Mouse (Mus musculus) mature B cell (primary cell): Measurements from ENCODE around the gene Trim46.

Experiments
- in situ Hi-C: fragments of 300-500 bp; cut with MboI; formaldehyde crosslinking; loops from 2 replicates; pipeline ENCODE4 v1.14.3; 2019

The Trim46 gene

DNA sequence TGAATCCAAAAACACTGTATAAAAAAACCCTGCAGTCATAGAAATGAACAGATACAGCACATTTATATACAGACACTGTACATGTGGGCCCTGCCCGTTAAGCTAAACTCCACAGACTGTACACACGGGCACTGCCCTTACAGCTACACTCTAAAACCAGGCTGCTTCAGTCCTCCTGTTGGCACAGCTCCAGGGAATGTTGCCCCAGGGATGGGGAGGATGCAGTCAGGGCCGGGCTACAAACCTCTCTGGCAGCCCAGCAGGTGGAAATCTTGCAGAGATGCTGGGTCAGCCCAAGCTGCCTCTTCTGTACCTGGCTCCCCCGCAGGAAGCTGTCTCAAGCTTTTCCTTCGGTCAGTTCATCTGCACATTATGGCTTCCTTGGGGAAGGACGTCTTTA is 25.7 kb upstream of the Trim46 start:
- in situ Hi-C loops = no loop called here

DNA sequence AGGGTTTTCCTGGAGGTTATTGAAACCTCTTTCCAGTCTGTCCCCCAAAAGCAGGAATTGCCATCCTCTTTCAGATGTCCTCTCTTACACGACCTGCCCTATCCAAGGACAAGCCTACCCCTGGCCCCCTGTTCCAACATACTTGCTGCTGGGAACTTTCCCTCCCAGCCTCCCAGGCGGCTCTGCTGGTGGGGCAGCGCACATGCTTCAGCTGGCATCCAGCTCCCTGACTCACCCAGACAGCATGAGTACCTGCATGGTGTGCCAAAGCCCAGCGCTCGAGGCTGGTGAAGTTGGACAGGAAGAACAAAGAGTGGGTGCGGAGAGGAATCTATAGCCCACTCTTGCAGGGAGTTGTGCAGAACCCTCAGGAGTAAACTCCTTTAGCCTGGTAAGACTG is 24.8 kb upstream of the Trim46 start:
- in situ Hi-C loops = no loop called here

DNA sequence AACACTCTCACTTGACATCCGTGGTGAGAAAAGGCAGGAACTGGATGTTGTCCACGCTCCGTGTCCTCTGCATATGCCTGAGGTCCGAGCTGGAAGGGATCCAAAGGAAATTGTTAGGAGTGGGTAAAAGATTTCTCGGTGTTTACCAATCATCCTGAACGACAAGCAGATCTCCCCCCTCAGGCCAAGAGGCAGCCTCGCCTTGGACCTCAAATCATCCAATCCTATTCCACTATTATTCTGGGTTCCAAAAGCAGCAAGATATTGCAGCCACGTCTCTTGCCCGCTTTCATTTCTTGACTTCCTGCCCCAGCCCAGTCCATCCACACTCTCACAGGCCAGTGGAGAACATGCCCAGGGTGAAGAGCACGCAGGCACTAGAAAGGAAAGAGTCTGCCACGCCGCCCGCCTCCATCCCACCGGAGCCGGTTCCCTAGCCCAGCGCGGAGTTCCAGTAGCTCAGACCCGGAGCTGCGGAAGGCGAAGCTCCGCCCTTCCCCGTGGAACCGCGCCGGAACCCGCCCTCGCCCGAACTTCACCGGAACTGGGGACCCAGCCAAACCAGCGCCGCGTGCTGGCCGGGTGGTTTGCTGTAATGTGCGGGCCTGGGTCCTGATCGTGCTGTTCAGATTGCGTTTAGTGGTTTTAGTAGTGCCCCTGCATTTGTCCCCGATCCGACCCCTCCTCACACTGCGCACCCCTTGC is 24.1 kb upstream of the Trim46 start, which contains the start of gene Slc50a1:
Gene Slc50a1 (minus strand): TSS at position 520 of the 705 bp plus-strand sequence.
- in situ Hi-C loops = no loop called here

DNA sequence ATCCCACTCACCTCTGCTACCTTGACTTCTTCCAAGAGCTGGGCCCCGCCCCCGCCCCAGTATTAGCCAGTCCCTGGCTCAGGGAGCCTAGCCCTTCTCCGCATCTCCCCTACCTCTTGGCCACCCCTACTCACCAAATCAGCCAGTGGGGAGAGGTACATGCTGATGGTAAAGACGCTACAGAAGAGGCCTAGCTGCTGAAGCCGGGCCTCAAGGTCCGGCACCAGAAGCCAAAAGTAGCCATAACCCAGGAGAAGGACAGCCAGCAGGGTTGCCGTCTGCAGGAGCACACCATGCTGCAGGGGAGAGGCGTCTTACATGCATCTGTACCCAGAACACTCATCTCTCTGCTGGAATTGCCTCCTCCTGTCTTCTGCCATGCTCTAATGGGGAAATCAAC is 22.8 kb upstream of the Trim46 start:
- in situ Hi-C loops = no loop called here

DNA sequence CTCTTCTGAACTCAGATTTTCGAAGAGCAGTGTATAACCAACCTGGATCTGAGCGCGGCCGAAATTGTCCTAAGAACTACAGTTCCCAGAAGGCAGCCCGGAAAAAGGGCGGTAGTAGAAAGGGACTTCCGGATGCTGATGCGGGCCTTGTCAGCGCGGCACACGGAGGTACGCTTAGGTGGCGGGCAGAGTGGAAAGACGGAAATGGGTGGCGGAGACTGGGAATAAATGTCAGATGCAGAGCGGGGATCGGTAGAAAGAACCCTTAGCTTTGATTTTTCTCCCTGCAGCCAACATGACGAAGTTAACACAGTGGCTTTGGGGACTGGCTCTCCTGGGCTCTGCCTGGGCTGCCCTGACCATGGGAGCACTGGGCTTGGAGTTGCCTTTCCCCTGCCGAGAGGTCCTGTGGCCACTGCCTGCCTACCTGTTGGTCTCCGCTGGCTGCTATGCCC is 20.4 kb upstream of the Trim46 start:
- in situ Hi-C loops = no loop called here

DNA sequence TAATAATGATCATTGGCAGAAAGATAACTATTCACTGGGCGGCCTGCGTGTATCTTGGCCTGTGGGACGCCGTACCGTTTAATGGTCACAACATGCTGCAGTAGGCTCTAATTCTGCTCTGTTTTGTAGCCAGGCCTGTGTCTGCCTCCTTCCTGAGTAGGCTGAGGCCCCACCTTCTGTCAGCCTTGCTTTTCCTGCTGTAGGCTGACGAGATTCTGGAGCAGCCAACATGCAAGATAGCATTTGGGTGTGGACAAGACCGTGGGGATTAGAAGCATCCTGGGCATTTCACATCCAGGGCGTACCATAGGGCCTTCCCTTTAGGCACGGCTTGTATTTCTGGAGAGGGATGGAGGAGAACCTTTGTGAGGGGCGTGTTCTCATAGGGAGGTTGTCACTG is 16.3 kb upstream of the Trim46 start:
- in situ Hi-C loops = no loop called here

DNA sequence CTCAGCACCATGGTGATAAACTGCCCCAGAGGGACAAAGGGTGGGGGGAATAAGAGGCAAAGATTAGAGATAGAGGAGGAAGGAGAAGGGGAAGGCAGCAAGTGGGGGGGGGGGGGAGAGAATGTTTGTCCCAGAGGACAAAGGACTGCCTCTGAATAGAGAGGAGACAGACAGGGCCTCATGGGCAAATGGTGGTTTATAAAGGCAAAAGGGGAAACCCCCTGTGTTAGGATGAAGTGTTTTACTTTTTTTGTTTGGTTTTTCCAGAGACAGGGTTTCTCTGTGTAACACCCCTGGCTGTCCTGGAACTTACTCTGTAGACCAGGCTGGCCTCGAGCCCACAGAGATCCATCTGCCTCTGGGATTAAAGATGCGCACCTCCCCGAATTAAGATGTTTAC is 14.1 kb upstream of the Trim46 start:
- in situ Hi-C loops = no loop called here

DNA sequence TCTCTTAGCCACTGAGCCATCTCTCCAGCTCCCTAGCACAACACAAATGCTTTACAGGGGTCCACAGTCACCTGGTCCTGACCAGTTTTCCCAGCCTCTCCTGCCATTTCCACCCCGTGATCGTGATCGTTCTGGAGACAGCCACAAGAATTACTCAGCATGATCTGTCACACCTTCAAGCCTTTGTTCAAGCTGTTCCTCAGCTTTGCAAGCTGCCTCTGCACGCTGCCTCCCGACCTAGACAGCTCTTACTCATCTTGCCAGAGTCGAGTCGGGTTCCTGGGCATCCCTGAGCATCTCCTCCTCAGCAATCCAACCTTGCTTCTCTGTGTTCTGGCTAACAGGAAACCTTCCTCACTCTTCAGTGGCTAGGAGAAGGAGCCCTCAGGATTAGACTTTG is 13.0 kb upstream of the Trim46 start, which contains the start of gene Dpm3:
Gene Dpm3 (plus strand): TSS at position 283 of the 400 bp plus-strand sequence.
- in situ Hi-C loops = no loop called here

DNA sequence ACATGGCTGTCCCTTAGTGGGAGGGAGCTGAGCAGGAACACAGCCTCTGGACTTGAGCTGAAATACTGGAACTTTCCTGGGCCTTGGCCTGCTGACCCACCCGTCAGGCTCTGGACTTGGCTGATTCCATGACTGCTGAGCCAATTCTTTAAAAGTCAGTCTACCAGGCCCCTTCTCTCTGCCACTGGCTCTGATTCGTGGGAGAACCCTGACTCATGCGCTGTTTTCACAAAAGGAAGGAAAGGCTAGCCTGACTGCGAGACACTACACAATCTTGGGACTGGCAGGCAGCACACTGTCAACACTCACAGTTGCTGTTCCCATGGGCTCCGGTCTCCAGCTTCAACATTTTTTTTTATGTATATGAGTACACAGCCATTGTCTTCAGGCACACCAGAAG is 10.1 kb upstream of the Trim46 start:
- in situ Hi-C loops = no loop called here

DNA sequence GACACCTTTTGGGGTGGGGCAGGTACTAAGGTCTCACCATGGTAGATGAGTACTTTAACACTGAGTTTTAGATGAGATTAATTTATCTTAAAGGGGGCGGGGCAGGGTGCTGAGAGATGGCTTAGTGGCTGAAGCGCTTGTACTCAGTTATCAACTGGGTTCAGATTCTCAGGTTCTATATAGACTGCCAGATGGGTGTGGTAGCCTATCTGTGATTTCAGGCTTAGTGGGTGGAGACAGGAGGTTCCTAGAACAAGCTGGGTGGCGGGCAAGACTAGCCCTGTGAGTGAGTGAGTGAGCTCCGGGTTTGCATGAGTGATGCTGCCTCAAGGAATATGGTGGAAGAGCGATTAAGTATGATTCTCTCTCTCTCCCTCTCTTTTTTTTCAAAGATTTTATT is 8.9 kb upstream of the Trim46 start:
- in situ Hi-C loops = no loop called here

DNA sequence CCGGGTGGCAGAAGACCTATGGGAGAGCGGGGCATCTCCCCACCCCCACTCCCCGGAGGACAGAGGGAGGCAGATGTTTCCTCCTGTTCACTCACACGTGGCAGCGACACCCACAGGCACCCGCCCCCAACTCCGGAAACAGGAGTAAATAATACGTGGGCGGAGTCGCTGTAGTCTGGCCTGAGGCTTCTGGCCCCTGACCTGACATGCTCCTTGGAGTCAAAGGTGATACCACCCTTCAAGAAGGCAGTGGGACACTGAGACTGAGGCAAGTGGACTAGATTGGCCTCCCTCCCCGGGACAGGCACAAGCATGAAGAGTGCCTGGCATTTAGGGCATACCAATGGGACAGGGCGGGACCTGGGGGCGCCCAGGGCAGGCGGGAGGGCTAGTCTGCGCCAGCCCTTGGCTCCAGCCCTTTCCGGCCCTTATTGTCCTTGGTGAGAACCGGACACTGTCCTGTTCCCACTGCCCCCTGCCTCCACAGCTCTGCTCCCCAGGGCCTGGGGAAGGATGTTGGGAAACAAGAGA is 5.3 kb upstream of the Trim46 start:
- in situ Hi-C loops = no loop called here

DNA sequence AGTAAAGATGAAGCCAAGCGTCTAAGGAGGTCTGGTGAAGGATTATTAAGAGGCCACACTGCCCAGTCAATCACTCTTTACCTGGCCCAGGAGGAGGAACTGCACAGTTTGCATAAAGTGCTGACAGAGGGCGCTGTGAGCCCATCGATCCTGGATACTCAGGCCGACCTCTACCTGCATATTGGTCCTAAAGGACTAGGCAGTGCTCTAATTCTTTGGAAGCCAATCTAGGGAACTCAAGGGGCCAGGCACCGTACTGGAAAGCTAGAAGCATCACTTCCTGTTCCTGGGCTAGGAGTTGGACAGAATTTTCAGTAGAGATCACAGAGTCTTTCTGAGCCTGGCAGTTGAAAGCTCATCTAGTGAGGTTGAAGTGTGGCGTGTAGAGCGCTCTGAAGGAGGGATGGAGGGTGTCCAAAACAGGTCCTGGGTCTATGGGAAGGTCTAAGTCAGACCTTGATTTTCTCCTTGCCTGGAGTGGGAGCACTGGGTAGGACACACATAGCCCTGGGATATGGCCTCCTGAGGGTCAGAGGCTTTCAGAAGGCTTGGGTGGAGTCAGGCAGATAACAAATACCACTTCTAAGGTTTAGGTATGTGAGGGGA is 4.4 kb upstream of the Trim46 start:
- in situ Hi-C loops = no loop called here

DNA sequence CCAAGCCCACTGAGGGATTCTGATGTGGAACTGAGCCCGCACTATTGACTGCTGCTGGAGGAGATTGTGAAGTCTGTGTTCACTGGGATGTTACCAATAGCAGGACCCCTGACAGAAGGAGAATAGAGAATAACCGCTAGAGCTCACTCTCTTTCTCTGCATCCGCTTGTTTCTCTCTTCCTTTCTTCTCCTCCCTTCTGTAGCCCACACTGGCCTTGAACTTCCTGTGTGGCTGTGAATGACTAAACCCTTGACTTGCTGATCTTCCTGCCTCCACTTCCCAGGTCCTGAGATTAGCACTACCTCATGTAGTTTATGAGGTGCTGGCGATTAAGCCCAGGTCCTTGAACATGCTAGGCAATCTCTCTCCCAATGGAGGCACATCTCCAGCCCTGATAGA is 1.4 kb upstream of the Trim46 start:
- in situ Hi-C loops = loop anchor here (5.0 kb wide), 1 partner anchor 50 kb away; no protein-coding TSS in a partner anchor

DNA sequence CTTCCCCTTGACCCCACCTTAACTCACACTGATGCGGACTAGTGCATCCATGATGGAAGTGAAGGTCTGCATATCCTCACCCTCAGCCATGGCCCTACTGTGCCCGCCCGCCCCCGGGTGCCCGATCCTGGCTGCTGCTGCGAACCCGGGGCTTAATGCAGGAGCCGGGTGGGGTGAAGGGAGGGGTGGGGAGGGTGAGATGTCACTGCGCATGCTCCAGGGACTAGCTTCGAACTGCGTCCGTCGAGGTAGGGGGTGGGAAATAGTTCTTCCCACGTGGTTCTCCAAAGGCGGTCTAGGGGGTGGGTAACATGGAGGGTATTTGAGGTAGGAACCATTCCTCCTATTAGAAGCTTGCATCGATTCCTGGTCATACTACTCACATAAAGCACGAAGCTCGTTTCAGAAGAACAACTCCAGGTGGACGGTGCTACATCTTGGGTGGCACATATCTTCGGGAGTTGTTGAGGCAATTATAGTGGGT is 379 bp downstream of the Trim46 start, which contains the start of gene Krtcap2:
Gene Krtcap2 (plus strand): TSS at position 279 of the 484 bp plus-strand sequence.
- in situ Hi-C loops = loop anchor here (5.0 kb wide), 1 partner anchor 52 kb away; no protein-coding TSS in a partner anchor

DNA sequence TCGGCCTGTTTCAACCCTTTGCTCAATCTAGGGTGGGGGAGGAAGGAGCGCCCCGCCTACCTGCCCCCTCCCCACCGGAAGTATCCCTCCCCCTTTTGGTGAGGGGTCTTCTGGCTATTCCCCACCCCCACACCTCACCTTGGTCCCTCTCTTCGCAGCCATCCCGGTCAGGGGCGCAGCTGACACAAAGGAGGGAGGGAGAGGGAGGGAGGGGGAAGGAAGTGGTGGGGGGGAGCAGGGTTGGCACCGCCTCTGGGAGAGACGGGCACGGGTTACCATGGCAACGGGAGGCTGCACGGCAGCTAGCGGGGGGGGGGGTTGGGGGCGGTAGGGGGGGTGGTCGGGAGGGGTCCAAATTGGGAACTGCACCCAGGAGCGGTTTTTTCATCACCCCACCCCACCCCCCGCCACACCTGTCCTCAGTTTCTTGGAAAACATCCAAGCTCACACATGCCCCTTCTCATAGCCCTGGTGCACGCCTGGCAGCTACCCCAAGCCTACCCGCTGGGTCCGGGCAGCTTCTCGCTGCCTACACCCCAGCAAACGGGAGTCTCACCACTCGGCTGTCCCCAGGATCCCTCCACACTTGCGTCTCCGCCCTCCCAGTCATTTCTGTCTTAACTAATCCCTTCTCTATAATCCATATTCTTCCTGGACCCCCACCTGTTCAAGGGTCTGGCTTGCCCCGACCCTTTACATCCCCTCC is 974 bp downstream of the Trim46 start:
- in situ Hi-C loops = loop anchor here (5.0 kb wide), 1 partner anchor 52 kb away; no protein-coding TSS in a partner anchor

DNA sequence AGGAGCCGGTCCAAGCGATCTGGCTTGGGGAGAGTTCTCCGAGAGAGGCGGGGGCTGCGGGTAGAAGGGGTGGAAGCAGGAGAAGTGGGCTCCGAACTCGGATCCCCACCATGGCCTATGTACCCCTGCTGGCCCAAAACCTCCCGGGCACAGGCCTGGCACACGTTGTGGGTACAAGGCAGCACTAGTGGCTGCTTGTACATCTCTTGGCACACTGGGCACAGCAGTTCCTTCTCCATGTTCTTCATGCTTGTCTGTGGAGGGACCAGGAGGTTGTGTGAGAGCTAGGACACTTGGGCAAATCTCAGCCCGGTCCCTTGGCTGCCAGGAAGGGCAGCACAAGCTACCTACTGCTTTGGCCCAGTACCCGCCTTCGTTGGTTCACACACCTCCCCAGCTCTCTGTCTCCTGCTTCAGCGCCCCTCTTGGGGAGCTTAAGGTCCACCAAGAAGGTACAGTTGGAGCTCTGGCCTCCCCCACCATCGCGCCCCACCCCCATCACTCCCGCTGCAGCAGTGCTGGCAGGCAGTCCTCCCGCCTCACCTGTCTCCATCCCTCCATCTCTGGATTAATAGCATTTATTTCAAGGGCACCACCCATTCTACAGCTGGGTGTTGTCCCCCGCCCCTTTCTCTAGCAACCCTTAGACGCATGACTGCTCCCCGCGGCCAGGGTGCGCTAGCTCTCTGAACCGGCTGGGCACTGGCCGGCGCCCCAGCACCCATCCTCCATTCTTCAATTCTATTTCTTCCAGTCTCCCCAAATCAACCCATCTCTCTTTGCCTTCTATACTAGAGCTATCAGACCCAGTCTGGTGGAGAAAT is 1.7 kb downstream of the Trim46 start:
- in situ Hi-C loops = no loop called here

DNA sequence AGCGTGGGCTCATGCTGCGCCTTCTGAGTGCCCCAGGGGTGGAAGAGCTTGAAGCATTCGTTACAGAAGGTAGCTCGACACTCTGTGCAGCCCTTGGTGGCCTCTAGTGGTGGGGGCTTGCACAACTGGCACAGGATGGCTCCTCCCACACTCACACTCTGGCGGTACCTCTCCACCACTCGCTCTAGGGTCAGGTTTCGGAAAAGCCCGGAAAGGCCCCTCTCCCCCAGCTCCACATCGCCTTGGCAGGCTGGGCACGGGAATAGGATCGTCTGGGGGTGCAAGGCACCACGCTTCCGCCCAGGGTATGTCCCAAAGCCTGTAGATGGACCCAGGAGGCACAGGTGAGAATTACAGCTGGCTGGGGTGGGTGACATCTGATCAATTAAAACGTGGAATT is 2.5 kb downstream of the Trim46 start:
- in situ Hi-C loops = no loop called here

DNA sequence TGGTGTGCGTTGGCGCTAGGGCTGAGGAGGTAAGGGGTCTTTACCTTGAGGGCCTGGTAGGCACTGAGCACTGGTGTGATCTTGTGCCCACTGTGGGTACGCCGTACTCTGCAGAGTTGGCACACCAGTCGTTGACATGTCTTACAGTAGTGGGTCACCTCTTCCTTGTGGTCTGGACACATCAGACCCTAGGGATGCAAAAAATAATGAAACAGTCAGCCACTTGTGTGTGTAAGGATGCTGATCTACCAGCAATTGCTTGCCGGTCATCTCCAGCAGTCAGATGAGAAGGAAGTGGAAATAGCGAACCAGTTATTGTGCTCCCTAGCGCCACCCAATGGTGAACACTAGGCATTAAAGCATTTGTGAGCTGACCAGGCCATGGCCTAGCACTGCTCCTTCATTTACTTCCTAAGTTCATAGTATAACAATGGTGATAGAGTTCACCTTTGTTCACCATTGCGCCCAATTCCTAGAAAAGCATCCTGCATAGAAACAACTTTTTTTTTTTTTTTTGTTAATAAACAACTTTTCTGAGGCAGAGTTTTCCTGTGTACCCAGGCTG is 3.7 kb downstream of the Trim46 start:
- in situ Hi-C loops = no loop called here

DNA sequence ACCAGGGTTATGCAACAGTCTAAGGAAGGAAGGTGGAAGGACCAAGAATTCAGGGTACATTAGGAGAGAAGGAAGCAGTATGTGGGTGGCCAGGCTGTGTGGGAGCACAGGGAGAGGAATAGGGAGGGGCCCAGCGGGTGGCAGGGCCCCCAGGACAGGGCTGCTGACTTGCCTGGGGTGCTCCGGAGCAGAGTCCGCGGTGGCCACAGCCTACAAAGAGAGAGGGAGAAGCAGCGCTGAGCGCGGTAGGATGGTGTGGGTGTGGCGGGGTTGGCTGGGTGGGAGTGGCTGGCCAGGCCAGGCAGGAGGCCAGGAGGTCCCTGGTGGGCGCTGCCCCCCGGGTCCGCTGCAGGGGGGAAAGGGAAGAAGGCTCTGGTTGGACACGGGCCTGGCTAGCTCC is 7.6 kb downstream of the Trim46 start:
- in situ Hi-C loops = no loop called here

DNA sequence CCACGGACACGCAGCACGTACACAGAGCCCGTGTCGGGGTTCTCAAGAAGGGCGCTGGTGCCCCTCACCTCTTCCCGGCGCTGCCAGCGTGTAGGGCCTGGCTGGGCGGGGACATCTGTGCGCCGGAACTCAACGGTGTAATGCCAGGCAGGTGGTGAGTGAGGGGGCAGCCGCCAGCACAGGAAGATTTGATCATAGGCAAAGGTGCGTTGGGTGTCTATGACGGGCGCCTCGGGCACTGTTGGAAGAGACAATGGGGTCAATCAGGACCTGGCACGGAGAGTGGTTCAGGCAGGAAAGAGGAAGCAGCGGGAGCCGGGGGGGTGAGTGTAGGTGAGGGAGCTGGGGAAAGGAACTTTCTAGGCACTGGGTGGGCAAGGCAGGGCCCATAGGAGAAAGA is 8.4 kb downstream of the Trim46 start:
- in situ Hi-C loops = no loop called here

DNA sequence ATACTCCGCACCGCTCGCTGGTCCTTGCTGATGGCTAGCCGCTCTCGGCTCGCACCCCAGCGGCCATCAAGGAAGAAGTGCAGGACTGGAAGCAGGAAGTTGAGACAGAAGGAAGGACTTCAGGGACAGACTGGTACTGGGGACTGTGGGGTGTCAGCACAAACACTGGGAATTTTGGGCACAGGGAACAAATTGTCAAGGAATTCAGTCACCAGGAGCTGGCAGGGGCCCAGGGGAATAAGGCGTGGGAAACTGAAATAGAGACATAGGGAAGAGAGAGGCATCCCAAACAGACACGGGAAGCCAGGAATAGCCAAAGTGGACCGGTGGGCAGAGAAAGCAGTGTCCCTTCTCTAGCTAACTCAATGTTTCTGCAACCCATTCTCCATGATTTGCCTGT is 9.6 kb downstream of the Trim46 start:
- in situ Hi-C loops = no loop called here
